Mouse (Mus musculus): ENCODE data around the gene Aqp11.

Aqp11 gene

DNA sequence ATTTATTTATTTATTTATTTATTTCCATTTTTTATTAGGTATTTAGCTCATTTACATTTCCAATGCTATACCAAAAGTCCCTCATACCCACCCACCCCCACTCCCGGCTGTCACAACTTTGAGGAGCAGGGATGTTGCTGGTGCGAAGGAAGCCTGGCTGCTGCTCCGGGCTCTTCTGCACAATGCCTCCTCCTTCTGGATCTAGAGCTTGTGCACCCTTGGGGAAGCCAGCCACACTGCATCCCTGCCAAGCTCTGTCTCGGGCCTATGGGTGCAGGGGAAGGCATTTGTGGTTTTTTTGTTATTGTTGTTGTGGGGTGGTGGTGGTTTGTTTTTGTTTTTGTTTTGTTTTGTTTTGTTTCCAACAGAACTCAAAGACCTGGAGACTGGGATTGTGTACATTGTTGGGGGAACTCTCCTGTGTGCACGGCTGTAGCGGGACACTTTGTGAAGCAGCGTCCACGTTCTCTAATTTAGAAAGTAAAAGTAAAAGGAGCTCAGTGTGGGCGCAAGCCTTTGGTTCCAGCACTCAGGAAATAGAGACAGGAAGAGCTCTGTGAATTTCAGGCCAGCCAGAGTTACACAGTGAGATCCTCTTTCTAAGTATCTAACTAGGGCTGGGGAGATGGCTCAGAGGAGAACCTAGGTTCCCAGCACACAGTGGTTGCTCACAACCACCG, 10.6 kb upstream of the Aqp11 start:
- ATAC-seq (ENCODE audit: insufficient number of reproducible peaks, low FRiP score, low TSS enrichment), result no peak

DNA sequence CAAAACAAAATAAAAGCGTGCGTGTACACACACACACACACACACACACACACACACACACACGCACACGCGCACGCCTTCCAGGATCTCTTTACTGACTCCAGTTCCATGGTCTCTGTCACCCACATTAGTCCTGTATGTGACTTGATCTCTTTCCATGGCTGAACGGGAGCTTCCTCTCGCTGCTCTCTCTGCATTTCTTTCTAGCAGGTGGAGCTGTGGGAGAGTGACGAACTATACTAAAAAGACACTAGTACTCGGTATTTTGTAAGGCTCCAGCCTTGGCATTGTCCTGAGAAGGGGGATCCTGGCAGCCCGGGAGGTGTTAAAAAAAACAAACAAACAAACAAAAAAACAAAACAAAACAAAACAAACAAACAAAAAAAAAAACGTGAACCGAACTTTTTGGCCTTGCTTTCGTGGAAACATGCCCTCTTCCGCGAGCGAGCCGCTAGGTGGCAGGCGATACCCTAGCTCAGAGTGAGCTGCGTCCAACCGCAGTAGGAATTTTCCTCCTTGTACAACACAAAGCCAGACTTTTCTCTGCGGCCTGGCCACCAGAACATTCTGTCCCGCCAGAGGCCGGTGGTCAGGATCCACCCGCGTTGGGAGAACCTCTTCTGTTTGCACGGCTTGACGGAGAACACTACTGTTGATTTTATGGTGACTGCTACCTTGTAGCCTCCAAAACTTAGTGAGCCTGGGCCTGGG, 9.9 kb upstream of the Aqp11 start:
- peak; percentile 63; the same call in 1 of the 2 replicates for ATAC-seq (ENCODE audit: insufficient number of reproducible peaks, low FRiP score, low TSS enrichment)

DNA sequence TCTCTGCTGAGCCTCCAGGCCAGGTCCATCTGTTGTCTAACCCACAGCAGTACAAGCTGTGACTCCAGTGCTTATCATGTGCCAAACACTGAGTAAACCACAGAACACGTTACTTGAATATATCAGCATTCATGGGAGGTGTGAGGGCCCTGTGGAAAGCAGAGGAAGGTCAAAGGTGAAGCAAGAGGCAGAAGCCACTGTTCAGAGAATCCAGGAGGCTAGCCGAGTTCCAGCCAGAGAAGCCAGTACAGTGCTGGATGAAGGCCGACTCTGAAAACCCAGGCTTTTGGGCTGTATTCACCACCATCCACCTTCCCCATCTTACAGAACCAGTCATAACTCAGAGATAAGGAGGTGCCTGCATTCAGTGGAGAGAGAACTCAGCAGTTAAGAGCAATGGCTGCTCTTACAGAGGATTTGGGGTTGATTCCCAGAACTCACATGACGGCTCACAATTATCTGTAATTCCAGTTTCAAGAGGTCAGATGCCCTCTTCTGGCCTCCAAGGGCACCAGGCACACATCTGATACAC, 9.2 kb upstream of the Aqp11 start:
- no peak for ATAC-seq (ENCODE audit: insufficient number of reproducible peaks, low FRiP score, low TSS enrichment)

DNA sequence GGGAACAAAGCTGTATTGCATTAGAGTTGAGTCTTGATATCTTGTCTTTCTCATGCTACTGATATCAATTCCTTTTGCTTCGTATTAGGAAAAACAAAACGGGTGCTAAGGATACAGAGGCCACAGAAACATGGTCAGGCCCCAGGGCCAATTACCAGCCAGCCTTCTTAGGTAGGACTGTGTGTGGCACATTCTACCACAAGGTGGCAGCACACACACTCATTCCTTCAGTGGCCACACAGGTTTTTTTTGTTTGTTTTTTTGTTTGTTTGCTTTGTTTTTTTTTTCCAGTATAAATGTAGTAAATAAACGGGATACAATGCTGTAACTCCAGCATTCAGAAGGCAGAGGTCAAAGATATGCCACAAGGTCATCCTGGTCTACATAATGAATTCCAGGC, 7.2 kb upstream of the Aqp11 start:
- ATAC-seq (ENCODE audit: insufficient number of reproducible peaks, low FRiP score, low TSS enrichment), result peak; percentile 47; the same call in 1 of the 2 replicates

DNA sequence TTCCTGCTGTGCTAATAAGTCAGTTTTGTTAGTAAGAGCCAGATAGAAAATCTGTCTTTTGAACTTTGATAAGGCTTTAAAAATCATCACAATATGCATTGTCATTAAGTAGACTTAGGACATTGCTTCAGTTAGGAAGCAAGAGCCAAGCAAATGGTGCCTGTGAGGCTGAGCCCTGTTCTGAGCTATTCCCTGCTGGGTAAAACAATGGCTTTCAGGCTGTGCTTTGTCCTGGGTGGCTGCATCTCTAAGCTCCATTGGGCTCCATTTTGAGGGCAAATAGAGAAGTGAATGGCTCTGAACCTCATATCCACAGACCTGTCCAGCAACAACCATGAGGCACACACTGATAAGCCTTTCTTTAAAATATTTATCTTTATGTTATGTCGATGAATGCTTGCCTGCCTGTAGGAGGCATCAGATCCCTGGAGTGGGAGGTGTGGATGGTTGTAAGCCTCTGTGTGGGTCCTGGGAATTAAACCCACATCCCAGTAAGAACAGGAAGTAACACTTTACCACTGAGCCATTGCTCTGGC, 3.7 kb upstream of the Aqp11 start:
- ATAC-seq (ENCODE audit: insufficient number of reproducible peaks, low FRiP score, low TSS enrichment), result no peak

DNA sequence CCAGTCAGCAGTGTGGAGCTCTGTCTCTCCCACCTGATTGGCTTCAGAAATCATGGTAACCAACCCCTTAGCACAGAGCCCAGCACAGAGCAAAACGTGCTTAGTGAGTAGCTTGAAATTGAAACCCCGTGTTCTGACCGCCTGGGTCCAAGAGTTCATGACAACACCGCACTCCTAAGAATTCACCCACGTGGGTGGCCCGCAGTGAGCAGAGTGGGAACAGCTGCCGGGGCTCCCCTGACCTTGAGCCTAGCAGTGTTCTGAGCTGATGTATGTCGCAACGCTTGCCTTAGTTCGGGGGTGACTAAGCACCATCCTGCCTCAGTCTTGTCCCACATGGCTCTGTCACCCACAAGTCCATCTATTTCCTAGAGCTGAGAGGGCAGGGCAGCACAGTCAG, 2.9 kb upstream of the Aqp11 start:
- no peak for ATAC-seq (ENCODE audit: insufficient number of reproducible peaks, low FRiP score, low TSS enrichment)

DNA sequence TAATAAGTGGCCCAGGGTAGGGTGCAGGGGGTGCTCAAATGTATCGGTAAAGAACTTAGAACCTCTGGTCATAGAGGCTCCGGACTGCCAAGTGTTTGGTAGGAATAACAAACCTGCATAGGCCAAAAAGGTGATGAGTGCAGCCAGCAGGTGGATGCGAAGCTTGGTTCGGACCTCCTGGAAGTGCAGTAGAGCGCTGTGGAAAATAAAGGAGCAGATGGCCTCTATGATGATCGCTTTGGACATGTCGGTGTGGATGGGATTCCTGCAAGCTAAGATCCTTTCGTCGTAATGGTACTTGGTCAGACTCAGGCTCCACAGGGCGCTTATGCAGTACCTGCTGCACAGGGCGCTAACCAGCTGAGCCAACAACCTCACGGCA, 842 bp downstream of the Aqp11 start:
- ATAC-seq (ENCODE audit: insufficient number of reproducible peaks, low FRiP score, low TSS enrichment), result peak; percentile 21; the same call in 1 of the 2 replicates

DNA sequence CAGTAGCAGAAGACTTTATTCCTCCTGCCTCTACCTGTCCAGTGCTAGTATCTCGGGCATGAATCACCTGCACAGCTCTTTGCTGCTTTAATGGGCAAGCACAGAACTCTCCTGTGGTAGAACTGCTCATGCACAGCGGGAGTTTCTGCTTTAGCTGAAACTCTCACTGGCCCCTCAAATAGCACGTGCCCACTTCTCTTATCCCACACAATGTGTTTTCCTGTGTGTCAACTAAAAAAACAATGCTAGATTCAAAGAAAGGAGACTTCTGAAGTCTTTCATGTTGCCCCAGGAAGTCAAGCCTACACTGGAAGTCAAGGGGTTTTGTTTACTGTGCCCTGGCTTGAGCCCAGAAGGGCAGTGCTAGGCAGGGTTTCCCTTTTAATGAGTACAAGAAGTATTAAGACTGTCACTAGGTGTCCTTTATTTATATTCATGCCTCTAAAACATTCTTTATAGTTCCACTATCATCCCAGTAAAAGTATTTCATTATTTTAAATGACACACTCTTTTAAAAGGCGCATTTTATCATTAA, 2.1 kb downstream of the Aqp11 start:
- no peak for ATAC-seq (ENCODE audit: insufficient number of reproducible peaks, low FRiP score, low TSS enrichment)

DNA sequence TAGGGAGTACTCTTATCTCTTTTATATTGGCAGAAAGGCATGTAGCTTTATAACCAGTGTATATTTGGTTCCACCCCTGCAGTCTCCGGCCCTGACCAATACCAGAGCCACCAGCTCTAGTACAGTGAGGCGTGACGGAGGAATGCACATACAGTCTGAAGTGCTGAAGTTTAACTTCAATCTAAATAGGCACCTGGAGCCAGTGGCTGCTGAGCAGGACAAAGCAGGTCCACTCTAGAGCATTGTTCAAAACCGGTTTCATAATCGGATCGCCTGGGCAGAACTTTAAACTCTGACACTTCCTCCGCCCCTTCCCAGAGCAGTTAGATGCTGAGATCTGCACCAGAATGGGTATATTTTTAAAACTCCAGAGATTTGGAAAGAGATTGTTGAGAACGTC, 3.1 kb downstream of the Aqp11 start:
- no peak for ATAC-seq (ENCODE audit: insufficient number of reproducible peaks, low FRiP score, low TSS enrichment)

DNA sequence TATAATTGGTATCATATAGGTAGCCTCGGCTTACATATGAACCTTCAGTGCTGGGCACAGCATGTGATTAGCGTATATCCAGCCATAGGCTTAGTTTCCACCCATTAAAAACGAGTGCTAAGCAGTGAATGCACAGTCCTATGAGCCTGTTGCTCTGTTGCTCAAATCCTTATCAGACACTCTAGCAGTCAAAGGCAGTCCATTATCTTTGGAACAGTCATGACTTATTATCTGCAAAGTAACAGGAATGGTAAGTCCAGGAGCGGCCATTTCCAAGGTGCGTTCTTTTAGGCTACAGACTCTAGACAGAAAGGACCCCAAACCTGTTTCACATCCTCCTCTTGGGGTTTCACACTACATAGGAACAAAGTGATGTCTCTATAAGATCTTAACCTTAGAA, 4.5 kb downstream of the Aqp11 start:
- ATAC-seq (ENCODE audit: insufficient number of reproducible peaks, low FRiP score, low TSS enrichment), result no peak

DNA sequence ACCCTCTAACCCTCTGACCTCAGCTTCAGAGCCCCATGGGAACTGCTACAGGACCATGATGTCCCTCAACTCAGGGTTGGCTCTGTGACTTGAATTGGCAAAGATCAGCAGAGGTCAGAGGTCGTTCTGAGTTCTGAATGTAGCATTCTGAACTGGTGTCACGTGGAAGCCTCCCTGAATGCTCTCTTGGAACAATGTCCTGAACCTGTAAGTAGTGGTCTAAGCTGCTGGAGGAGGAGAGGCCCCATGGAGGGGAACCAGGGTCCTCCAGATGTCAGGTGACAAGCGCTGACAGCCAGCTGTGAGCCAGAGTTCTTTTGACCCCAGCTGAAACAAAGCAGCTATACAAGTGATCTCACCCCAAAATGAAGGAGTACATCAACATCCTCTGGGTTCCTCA, 7.7 kb downstream of the Aqp11 start:
- ATAC-seq (ENCODE audit: insufficient number of reproducible peaks, low FRiP score, low TSS enrichment), result no peak

DNA sequence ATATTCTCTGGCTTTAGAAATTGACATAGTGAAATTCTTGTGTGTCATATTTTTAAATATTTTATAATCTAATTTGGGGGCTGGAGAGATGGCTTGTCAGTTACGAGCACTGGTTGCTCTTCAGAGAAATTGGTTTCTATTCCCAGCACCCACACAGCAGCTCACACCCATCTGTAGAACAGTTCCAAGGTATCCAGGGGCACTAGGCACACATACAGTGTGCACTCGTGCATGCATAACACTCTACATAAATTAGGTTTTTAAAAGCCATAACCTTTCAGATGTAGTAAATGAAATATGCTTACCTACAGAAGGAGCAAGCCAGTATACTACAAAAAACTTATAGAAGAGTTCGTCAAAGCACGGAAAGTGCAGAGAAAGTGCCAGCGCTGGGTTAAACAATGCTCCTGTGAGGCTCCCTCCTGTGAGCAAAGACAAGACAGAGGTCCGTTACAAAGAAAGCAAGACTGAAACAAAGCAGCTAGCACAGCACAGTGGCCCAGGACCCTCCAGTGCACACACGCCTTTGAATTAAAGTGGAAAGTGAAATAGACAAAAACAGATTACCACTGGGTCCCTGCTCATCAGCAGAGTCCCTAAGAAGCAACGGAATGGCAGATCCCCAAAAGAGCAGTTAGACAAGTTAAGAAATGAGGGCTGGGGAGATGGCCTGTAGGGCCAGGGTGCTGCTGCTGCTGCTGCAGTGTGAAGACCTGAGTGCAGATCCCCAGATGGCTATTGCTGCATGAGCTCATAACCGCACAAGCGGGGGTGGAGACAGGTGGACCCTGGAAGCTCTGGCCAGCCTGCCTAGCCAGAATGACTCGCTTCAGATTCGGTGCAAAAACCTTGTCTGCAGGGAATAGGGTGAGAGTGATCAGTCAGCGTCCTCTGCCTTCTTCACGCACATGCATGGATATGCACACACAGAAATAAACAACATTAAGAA, 9.1 kb downstream of the Aqp11 start:
- ATAC-seq (ENCODE audit: insufficient number of reproducible peaks, low FRiP score, low TSS enrichment), result no peak

DNA sequence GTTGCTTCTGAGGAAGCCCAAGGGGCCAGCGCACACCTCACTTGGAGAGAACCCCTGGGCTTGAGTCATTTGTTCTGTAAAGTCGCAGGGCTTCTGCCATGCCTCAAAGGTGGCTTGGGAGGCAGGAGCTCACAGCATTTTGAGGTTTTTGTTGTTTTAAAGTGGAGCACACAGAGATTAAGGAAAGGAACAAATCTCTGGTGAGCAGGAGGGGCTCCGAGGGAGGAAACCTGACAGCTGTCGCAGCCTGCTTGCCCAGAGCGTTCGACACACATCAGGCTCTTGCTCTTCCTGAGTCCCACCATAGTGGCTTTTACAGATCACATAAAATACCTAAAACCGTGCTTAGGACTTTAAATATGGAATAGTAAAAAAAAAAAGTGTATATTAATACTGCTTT, 11.3 kb downstream of the Aqp11 start:
- no peak for ATAC-seq (ENCODE audit: insufficient number of reproducible peaks, low FRiP score, low TSS enrichment)

DNA sequence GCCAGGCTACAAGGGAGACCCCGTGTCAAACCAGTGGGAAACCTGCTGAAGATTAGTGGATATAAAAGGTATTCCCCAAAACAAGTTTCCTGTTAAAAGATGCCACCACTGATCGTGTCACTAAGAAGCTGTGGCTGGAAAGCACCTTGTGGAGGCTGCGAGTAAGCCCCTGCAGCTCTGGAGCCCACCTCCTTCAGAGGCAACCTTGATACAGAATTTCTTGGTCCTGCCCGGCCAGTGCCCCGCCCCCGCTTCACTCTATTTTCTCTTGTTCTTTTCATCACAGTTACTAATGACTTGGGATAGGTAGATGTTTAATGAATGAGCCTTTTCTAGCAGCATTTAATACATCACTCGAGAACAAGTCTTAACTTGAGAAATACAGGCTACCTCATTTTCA, 12.0 kb downstream of the Aqp11 start:
- no peak for ATAC-seq (ENCODE audit: insufficient number of reproducible peaks, low FRiP score, low TSS enrichment)

DNA sequence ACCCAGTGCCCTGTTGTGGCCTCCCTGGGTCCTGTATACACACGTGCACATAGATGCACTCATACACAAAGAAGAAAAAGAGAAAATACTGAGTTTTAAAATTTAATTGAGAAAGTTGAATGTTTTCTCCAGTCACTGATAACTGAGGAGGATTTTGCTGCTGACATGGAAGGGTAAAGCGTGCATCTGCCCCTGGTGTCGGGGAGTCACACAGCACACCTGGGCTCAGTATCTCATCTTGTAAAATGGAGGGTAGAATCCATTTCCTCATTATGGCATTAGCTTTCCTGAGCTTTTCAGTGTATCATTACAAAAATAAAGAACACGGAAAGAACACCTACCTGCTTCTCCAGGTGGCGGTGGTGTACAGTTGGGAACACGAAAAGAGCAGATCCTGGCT, 12.7 kb downstream of the Aqp11 start:
- no peak for ATAC-seq (ENCODE audit: insufficient number of reproducible peaks, low FRiP score, low TSS enrichment)

DNA sequence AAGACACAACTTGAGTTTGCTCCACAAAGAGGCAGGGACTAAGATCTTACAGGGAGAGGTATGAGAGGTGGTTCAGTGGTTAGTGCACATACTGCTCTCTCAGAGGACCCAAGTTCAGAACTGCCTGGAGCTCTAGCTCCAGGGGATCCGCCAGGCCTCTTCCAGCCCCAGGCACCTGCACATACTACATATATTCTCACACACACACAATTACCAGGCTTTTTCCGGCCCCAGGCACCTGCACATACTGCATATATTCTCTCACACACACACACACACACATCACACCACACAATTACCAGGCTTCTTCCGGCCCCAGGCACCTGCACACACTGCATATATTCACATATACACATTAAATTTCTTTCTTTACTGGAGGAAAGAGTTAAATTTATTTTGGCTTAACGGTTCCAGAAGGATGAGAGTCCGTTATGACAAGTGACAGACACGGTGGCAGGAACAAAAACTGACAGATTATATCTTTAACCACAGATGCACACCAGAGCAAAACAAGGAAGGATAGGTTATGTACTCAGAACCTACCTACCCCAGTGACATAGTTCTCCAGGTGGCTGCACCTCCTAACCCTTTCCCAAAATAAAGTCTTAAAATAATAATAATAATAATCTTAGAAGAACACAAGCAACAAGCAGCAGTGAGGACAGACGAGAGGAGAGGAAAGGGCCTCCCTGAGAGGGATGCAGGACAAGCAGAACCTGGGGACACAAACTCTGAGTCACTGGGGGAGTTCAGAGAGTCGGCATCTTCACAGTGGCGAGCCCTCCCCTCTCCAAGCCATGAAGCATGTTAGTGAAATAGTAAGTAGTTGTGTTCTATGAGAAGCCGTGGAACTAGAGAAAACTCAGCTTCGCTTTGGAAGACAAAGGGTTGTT, 14.2 kb downstream of the Aqp11 start:
- ATAC-seq (ENCODE audit: insufficient number of reproducible peaks, low FRiP score, low TSS enrichment), result no peak

DNA sequence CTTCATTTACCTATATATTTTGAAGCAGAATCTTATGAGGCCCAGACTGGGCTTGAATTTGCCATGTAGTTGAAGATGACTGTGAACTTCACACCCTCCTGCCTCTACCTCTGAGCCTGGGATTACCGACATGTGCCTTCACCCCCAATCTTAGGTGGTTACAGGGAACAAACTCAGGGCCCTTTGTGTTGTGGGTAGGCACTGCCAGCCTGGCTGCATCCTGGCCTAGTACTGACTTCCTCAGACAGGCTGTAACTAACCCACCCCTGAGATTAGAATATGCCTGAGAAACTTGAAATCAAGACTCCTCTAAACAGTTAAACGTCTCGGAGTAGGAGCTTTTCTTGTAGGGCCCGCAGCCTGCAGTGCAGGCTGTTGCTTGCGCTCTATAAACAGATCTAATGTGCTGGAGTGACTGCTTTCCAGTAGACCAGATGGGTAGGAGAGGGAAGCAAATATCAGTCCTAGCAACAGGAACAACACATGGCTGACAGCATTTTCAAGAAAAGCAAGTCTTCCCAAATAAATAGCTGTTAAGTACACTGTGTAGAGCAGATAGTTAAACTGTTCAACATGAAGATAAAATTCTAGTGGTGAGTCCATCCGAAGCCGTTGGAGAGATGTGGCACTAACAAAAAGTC, 15.7 kb downstream of the Aqp11 start:
- ATAC-seq (ENCODE audit: insufficient number of reproducible peaks, low FRiP score, low TSS enrichment), result no peak

DNA sequence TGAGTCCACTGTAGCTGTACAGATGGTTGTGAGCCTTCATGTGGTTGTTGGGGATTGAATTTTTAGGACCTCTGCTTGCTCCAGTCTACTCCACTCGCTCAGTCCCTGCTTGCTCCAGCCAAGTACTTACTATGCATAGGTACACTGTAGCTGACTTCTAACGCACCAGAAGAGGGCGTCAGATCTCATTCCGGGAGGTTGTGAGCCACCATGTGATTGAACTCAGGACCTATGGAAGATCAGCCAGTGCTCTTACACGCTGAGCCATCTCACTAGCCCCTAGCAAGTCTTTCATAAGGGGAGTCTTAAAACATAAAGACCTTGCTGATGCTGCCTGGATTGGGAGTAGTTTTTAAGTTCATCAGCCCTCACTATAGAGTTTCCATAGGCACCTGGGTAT, 18.0 kb downstream of the Aqp11 start:
- no peak for ATAC-seq (ENCODE audit: insufficient number of reproducible peaks, low FRiP score, low TSS enrichment)

DNA sequence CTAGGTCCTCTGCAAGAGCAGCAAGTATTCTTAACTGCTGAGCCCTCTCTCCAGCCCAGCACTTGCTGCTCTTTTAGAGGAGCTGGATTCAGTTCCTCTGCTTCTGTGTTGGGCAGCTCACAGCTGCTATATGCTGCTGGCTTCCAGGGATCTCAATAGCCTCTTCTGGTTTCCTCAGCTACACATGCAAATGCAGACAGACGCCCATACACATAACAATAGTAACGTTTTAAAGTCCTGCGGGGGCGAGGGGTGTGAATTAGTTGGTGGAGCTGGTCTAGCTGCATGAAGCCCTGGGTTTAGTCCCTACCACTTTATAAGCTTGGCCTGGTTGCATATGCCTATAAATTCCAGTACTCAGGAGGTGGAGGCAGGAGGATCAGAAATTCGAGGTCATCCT, 19.0 kb downstream of the Aqp11 start:
- ATAC-seq (ENCODE audit: insufficient number of reproducible peaks, low FRiP score, low TSS enrichment), result no peak
